Mouse (Mus musculus) hindbrain, embryonic 14.5 days (tissue): ENCODE results near the gene Slc1a3. TPM values are rescaled to one million over a fixed set of nuclear protein-coding genes. Genes with fewer than 3 reads are reported as not detected.

ENCODE experiments used
- ATAC-seq: fragments of 200-750 bp; cut with Nextera tagmentation; 2 replicates; pipeline ENCODE4 v1.8.0; 2017; ENCODE audit warnings: moderate number of reproducible peaks, mild to moderate bottlenecking, moderate TSS enrichment, moderate library complexity; ENCODE audit not compliant: low FRiP score
- DNase-seq: peaks from one replicate; pipeline ENCODE4 v3.0.0-alpha.2; 2015; ENCODE audit warnings: low spot score
- H3K27ac ChIP-seq: fragments of 300-500 bp; sonication (generic); 2 replicates; pipeline ENCODE4 v1.5.1; 2014; ENCODE audit warnings: mild to moderate bottlenecking, moderate library complexity
- H3K27me3 ChIP-seq: fragments of 300-500 bp; sonication (generic); 2 replicates; pipeline ENCODE4 v1.6.1; 2014; ENCODE audit warnings: mild to moderate bottlenecking, low read length, mixed read lengths; ENCODE audit not compliant: control insufficient read depth, insufficient read depth
- H3K36me3 ChIP-seq: fragments of 300-500 bp; sonication (generic); replicated peaks from 2 replicates; pipeline ENCODE4 v1.6.1; 2014; ENCODE audit not compliant: control insufficient read depth, insufficient read depth
- H3K4me1 ChIP-seq: fragments of 300-500 bp; sonication (generic); replicated peaks from 2 replicates; pipeline ENCODE4 v1.6.1; 2014; ENCODE audit warnings: antibody characterized with exemption, low read length, mixed read lengths; ENCODE audit not compliant: control insufficient read depth, insufficient read depth
- H3K4me2 ChIP-seq: fragments of 300-500 bp; sonication (generic); replicated peaks from 2 replicates; pipeline ENCODE4 v1.6.1; 2014; ENCODE audit warnings: mild to moderate bottlenecking, moderate library complexity
- H3K4me3 ChIP-seq: fragments of 300-500 bp; sonication (generic); replicated peaks from 2 replicates; pipeline ENCODE4 v1.5.1; 2014; ENCODE audit warnings: mild to moderate bottlenecking, low read length
- H3K9ac ChIP-seq: fragments of 300-500 bp; sonication (generic); 2 replicates; pipeline ENCODE4 v1.6.1; 2014
- H3K9me3 ChIP-seq: fragments of 300-500 bp; sonication (generic); 2 replicates; pipeline ENCODE4 v1.6.1; 2016; ENCODE audit warnings: low read length; ENCODE audit not compliant: control insufficient read depth
- WGBS: fragments of 180-500 bp; shearing (Covaris S2); extraction: QIAGEN DNeasy Blood & Tissue Kit; methylation state at CpG from one replicate; pipeline ENCODE4 v1.1.7; 2014; 5-methylcytosine and 5-hydroxymethylcytosine counted together
- polyA plus RNA-seq: library from polyadenylated mRNA; unstranded; fragments of >200 nt; fragmentation: Nextera tagmentation; extraction: Ambion mirVana; gene quantifications from 2 replicates; pipeline ENCODE4 v1.2.1, GENCODE M21; 2014

The Slc1a3 gene
- polyA plus RNA-seq, 1 experiment from 2014 or later = 242 TPM

DNA sequence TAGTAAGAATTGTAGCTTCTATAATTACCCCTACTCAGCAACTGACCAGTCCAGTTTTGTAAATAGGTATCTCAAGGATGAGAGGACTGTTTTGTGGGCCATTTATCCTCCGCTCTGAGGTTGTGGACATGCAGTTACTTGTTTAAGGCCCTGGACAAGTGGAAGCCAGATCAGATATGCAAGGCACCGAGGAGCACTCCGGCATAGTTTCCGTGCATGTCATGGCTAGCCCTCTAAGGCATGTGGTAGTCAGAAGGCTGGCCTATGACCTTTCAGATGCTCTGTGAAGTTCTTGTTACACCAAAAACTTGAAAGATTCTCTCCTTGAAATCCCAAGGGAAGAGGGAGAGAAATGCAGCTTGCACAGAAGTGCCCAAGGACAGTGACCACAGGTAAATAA lies 23.7 kb downstream of the Slc1a3 start:
- Histone ChIP-seq H3K4me1 (0 out of 2 replicates have a peak, but pooled peaks cover 4% of the 10 kb centered on the region), H3K4me2 (no peak overlapping the region), H3K27ac (no peak overlapping the region), H3K36me3 (no peaks in the 10 kb centered on the region), H3K4me3 (no peak overlapping the region), H3K9me3 (no peaks in the 10 kb centered on the region), H3K9ac (no peak overlapping the region), H3K27me3 (no peaks in the 10 kb centered on the region)
- DNase-seq (no peak), ATAC-seq (no peak)
- WGBS = 96% methylated on average over 4 of the region's 4 CpGs

DNA sequence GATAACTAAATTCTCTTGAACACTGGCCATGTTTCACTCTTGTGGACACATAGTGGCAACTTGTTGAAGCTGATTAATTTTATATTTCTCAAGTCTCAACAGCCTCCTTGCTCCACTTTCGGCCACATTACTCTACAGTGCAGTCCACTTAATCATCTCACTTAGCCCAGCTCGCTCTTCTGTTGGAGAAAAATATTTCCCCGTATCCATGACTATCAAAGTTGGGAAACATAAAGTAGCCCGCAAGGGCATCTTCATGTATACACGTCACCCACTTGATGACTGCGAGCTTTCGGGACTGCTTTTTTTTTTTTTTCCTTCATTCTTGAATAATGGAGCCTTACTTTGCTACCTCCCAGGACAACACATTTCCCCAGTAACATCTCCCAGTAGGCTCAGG lies 25.1 kb downstream of the Slc1a3 start:
- Histone ChIP-seq H3K4me2 (no peak overlapping the region), H3K9ac (no peak overlapping the region), H3K4me1 (0 out of 2 replicates have a peak, but pooled peaks cover 6% of the 10 kb centered on the region), H3K36me3 (no peaks in the 10 kb centered on the region), H3K27me3 (no peaks in the 10 kb centered on the region), H3K4me3 (no peak overlapping the region), H3K27ac (no peak overlapping the region), H3K9me3 (no peaks in the 10 kb centered on the region)
- WGBS = 81% methylated on average over 7 of the region's 7 CpGs
- DNase-seq (no peak), ATAC-seq (no peak)

GRCm38 (mm10) chr15:8684263-8684662 lies 26.3 kb downstream of the Slc1a3 start:
- no peak for DNase-seq
- H3K27me3 ChIP-seq = no peaks in the 10 kb centered on the region
- 82% methylated on average over 3 of the region's 3 CpGs for WGBS

DNA sequence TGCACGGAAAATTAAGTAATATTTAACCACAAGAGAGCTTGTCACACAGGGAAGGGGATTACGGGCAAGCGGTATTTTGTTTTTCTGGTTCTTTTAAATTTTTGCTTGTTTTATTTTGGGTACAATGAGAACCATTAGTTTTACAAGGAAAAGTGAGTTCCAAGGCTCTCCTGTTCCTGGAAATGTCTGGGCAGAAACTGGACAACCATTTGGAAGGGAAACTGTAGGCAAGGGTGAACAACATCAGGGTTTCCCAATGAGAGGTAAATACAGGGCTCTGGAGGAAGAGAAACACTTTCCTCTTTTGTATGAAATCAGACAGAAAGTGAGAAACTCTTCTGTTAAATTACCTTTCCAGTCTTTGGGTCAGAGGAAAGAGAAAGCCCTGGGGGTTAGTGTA lies 27.7 kb downstream of the Slc1a3 start:
- Histone ChIP-seq H3K4me2 (no peak overlapping the region), H3K9ac (no peak overlapping the region), H3K27ac (no peak overlapping the region), H3K27me3 (no peaks in the 10 kb centered on the region), H3K9me3 (no peaks in the 10 kb centered on the region), H3K36me3 (no peaks in the 10 kb centered on the region), H3K4me1 (0 out of 2 replicates have a peak, but pooled peaks cover 6% of the 10 kb centered on the region), H3K4me3 (no peak overlapping the region)
- no peak for DNase-seq
- 92% methylated on average over 3 of the region's 3 CpGs for WGBS
- ATAC-seq = no peak

More at GRCm38 (mm10) chr15:8684263-8684662, 26.3 kb downstream of the Slc1a3 start:
- Histone ChIP-seq H3K4me3 (no peak overlapping the region), H3K9ac (no peak overlapping the region), H3K4me2 (no peak overlapping the region), H3K27ac (no peak overlapping the region), H3K36me3 (no peaks in the 10 kb centered on the region), H3K4me1 (0 out of 2 replicates have a peak, but pooled peaks cover 6% of the 10 kb centered on the region), H3K9me3 (no peaks in the 10 kb centered on the region)
- no peak for ATAC-seq

DNA sequence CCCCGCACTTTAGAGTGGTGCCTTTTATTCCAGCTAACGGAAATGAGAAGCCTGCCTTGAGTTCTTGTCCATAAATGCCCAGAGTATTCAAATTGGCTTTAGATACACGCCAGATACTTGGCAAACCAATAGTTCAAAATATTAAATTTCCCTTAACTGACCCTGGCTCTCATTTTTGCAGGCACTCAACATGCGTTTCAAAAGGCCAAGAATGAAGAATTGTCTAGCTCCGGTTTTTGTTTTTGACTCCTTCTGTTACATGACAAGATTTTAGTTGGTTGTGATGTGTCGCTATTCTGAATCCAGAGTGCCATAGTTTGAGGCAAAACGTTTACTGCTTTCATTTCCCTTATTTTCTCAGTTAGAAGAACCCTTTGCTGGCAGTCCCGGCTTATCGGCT lies 28.1 kb downstream of the Slc1a3 start:
- Histone ChIP-seq H3K27ac (no peak overlapping the region), H3K4me2 (no peak overlapping the region), H3K27me3 (no peaks in the 10 kb centered on the region), H3K4me1 (0 out of 2 replicates have a peak, but pooled peaks cover 6% of the 10 kb centered on the region), H3K4me3 (no peak overlapping the region), H3K36me3 (no peaks in the 10 kb centered on the region), H3K9ac (no peak overlapping the region), H3K9me3 (no peaks in the 10 kb centered on the region)
- ATAC-seq (no peak), DNase-seq (no peak)
- WGBS = 87% methylated on average over 9 of the region's 9 CpGs

DNA sequence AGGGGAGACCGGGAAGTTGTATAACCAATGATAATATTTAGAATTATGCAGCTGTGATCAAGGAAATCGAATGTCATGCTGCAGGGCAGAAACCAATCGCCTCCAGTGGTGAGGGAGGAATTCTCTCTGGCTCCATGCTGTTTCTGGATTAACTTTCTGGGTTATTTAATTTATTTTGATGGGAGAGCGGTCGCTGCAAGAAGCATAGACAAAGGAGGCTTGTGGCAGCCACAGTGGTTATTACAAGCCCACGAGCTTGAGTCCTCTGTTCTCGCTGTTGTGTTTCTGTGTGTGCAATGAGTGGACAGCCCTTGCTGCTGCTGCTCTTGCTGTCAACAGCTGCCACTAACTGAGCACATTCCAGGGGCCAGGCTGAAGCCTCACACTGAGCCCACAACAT lies 28.6 kb downstream of the Slc1a3 start:
- ATAC-seq = no peak
- WGBS = 53% methylated on average over 7 of the region's 7 CpGs
- no peak overlapping the region for H3K4me3 ChIP-seq

DNA sequence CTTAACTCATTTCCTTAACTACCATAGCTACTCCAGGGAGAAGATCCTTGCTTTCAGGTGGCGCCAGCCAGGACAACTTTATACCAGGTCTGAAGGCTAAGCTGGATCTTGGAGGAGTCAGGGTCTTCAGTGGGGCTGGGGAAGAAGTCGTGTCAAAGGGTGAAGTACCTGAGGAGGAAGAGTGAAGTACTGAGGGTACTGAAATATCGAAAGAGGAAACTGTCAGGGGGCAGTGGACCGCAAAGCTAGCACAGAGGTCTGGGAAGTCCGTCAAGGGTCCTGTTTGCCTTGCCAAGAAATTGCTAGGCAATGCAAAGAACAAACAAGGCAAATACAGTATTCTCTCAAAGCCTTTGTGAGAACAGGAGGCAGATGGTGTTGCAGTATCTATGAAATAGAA lies 29.6 kb downstream of the Slc1a3 start:
- H3K27me3 ChIP-seq = no peaks in the 10 kb centered on the region
- no peak for DNase-seq
- 0 out of 2 replicates have a peak, but pooled peaks cover 6% of the 10 kb centered on the region for H3K4me1 ChIP-seq
- H3K4me3 ChIP-seq = no peak overlapping the region
- H3K9ac ChIP-seq = no peak overlapping the region
- no peak overlapping the region for H3K4me2 ChIP-seq
- H3K27ac ChIP-seq = no peak overlapping the region
- no peak for ATAC-seq
- 89% methylated on average over 5 of the region's 5 CpGs for WGBS
- H3K9me3 ChIP-seq = no peaks in the 10 kb centered on the region
- no peaks in the 10 kb centered on the region for H3K36me3 ChIP-seq

More for the DNA sequence above, 28.6 kb downstream of the Slc1a3 start:
- H3K27ac ChIP-seq = no peak overlapping the region
- no peaks in the 10 kb centered on the region for H3K36me3 ChIP-seq
- H3K9me3 ChIP-seq = no peaks in the 10 kb centered on the region
- H3K4me2 ChIP-seq = no peak overlapping the region
- H3K4me1 ChIP-seq = 0 out of 2 replicates have a peak, but pooled peaks cover 6% of the 10 kb centered on the region
- H3K9ac ChIP-seq = no peak overlapping the region
- no peaks in the 10 kb centered on the region for H3K27me3 ChIP-seq
- DNase-seq = no peak

- no peak for DNase-seq
- no peak overlapping the region for H3K4me2 ChIP-seq
- 86% methylated on average over 2 of the region's 2 CpGs for WGBS
- no peak overlapping the region for H3K27ac ChIP-seq
- H3K4me3 ChIP-seq = no peak overlapping the region
- ATAC-seq = no peak
- H3K4me1 ChIP-seq = 0 out of 2 replicates have a peak, but pooled peaks cover 3% of the 10 kb centered on the region
- no peaks in the 10 kb centered on the region for H3K36me3 ChIP-seq
- H3K27me3 ChIP-seq = no peaks in the 10 kb centered on the region
- no peak overlapping the region for H3K9ac ChIP-seq
- no peaks in the 10 kb centered on the region for H3K9me3 ChIP-seq
Observed at GRCm38 (mm10) chr15:8676959-8677358, 33.6 kb downstream of the Slc1a3 start.

DNA sequence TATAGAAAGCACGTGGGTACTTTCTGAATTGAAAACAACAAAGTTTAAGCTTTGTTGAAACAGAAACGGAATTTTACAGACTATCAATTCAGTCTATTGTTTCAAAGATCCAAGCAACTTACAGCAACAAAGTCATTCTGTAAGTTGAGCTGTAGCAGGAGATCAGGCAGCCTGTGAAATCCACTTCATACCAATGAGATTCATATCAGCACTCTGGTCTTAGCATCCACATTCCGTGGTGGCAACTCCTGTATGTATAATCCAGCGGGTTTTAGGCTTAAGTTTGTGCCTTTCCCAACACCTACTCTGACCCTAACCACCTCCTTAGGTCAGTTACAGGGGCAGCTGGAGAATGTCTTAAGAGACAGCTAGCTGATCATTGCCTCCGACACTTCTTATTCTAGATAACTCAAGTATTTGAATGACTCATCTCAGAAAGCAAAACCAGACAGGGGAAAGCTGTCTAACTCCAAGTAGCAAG lies 34.3 kb downstream of the Slc1a3 start:
- Histone ChIP-seq H3K27ac (no peak overlapping the region), H3K9me3 (no peaks in the 10 kb centered on the region), H3K9ac (no peak overlapping the region), H3K4me2 (no peak overlapping the region), H3K27me3 (no peaks in the 10 kb centered on the region), H3K36me3 (no peaks in the 10 kb centered on the region), H3K4me1 (no peaks in the 10 kb centered on the region), H3K4me3 (no peak overlapping the region)
- no peak for ATAC-seq
- no peak for DNase-seq
- 76% methylated on average over 5 of the region's 5 CpGs for WGBS

DNA sequence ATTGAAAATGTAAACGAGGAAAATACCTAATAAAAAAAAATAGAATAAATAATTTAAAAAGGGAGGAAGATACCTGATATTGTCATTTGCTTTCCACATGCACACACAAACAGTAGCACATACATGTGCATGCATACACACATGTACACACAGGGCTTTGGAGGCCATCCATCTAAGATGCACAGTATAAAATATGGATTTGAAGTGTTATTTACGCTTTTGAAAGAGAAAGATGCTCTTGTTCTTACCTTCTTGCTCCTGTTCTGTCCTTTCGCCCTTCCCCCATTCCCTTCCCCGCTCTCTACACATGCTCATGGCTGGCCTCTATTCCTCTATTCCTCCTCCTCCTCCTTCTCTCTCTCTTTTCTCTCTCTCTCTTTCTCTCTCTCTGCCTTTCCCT lies 34.9 kb downstream of the Slc1a3 start:
- H3K9me3 ChIP-seq = no peaks in the 10 kb centered on the region
- H3K9ac ChIP-seq = no peak overlapping the region
- no peak for ATAC-seq
- H3K4me1 ChIP-seq = no peaks in the 10 kb centered on the region
- 95% methylated on average over 4 of the region's 4 CpGs for WGBS
- DNase-seq = no peak
- H3K27me3 ChIP-seq = no peaks in the 10 kb centered on the region
- no peak overlapping the region for H3K4me2 ChIP-seq
- H3K36me3 ChIP-seq = no peaks in the 10 kb centered on the region
- H3K27ac ChIP-seq = no peak overlapping the region
- H3K4me3 ChIP-seq = no peak overlapping the region
